Mouse (Mus musculus) hindbrain, embryonic 16.5 days (tissue): ENCODE data around the gene Auts2. TPM values are rescaled to one million over a fixed set of nuclear protein-coding genes. Genes with fewer than 3 reads are reported as not detected.

Experiments
- ATAC-seq: fragments of 200-750 bp; cut with Nextera tagmentation; 2 replicates; pipeline ENCODE4 v1.8.0; 2017; ENCODE audit warnings: moderate TSS enrichment, moderate library complexity
- H3K27ac ChIP-seq: fragments of 300-500 bp; sonication (generic); 2 replicates; pipeline ENCODE4 v1.5.1; 2014; ENCODE audit warnings: low read depth, mild to moderate bottlenecking, control low read depth, low read length, moderate library complexity
- H3K27me3 ChIP-seq: fragments of 300-500 bp; sonication (generic); replicated peaks from 2 replicates; pipeline ENCODE4 v1.6.1; 2014; ENCODE audit warnings: low read length; ENCODE audit not compliant: control insufficient read depth, insufficient read depth
- H3K36me3 ChIP-seq: fragments of 300-500 bp; sonication (generic); 2 replicates; pipeline ENCODE4 v1.6.1; 2014; ENCODE audit warnings: mild to moderate bottlenecking, low read length, moderate library complexity, mixed read lengths; ENCODE audit not compliant: control insufficient read depth, insufficient read depth
- H3K4me1 ChIP-seq: fragments of 300-500 bp; sonication (generic); 2 replicates; pipeline ENCODE4 v1.6.1; 2014; ENCODE audit warnings: low read depth, low read length; ENCODE audit not compliant: control insufficient read depth, insufficient read depth
- H3K4me2 ChIP-seq: fragments of 300-500 bp; sonication (generic); 2 replicates; pipeline ENCODE4 v1.6.1; 2014; ENCODE audit warnings: mild to moderate bottlenecking, low read length, control low read depth, moderate library complexity
- H3K4me3 ChIP-seq: fragments of 300-500 bp; sonication (generic); 2 replicates; pipeline ENCODE4 v1.5.1; 2014; ENCODE audit warnings: mild to moderate bottlenecking, low read length, control low read depth, moderate library complexity
- H3K9ac ChIP-seq: fragments of 300-500 bp; sonication (generic); 2 replicates; pipeline ENCODE4 v1.6.1; 2014; ENCODE audit warnings: low read depth, mild to moderate bottlenecking, control low read depth, low read length, moderate library complexity
- H3K9me3 ChIP-seq: fragments of 300-500 bp; sonication (generic); 2 replicates; pipeline ENCODE4 v1.6.1; 2014; ENCODE audit warnings: mild to moderate bottlenecking, low read length, moderate library complexity; ENCODE audit not compliant: control insufficient read depth
- WGBS: fragments of 180-500 bp; shearing (Covaris S2); extraction: QIAGEN DNeasy Blood & Tissue Kit; methylation state at CpG from one replicate; pipeline ENCODE4 v1.1.7; 2014; 5-methylcytosine and 5-hydroxymethylcytosine counted together
- polyA plus RNA-seq: library from polyadenylated mRNA; unstranded; fragments of >200 nt; fragmentation: Nextera tagmentation; extraction: Ambion mirVana; gene quantifications from 2 replicates; pipeline ENCODE4 v1.2.1, GENCODE M21; 2015

Auts2 gene
- polyA plus RNA-seq, 1 experiment from 2014 or later, result 43.2 TPM

DNA sequence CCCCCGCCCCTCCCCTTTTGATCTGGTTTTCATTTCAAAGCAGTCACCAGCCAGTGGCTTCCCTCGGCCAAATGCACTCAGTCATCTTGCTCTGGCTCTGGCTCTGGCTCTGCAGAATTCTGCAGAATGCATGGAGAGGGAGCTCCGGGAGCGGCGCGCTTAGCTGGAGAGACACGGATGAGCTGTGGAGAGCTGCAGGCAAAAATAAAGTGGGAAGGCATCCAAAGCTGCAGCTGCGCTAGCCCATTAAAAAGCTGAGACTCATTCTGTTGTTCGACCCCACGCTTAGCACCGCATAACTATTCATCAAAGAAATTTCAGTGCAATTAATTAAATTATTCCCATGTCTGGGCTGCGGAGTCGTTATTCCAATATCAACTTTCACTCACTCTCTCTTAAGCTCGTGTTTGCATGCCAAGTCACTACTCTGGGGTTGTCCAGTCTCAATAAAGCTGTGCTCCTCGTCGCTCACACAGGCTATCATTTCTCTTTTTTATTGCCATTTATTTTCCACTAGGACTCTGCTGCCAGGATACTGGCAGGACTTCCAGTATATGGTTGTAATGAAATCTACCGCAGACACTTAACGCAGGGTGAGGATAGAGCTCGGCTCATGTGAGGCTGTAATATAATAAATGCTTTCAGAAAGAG, 468.3 kb downstream of the Auts2 start:
- peak; percentile 85 for ATAC-seq
- Histone ChIP-seq H3K27ac (peak overlapping the region; percentile 72), H3K36me3 (no peaks in the 10 kb centered on the region), H3K4me3 (peak overlapping the region; percentile 19), H3K9ac (peak overlapping the region; percentile 52), H3K4me1 (peaks cover 33% of the 10 kb centered on the region), H3K4me2 (peak overlapping the region; percentile 51), H3K27me3 (no peaks in the 10 kb centered on the region), H3K9me3 (no peaks in the 10 kb centered on the region)
- 4% methylated on average over 19 of the region's 19 CpGs for WGBS

DNA sequence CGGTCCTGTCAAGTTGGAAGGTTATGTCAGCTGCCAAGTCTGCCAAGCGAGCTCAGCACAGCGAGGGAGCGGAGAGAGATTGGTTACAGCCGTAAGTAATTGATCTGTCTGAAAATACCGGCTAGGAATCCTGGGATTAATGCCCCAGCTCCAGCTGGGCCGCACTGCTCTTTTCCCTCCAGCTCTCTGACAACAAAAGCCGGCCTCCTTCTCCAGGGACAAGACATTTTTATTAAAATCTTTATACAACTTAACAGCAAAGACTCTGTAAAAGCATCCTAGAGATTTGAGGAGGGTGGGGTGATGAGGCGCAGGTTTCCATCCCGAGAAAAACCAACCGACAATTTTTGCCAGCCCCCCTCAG, 468.8 kb downstream of the Auts2 start:
- H3K27me3 ChIP-seq, result no peaks in the 10 kb centered on the region
- H3K4me2 ChIP-seq, result peak overlapping the region; percentile 51
- H3K4me1 ChIP-seq, result peaks cover 33% of the 10 kb centered on the region
- peak overlapping the region; percentile 52 for H3K9ac ChIP-seq
- no peaks in the 10 kb centered on the region for H3K36me3 ChIP-seq
- 5% methylated on average over 11 of the region's 11 CpGs for WGBS
- H3K27ac ChIP-seq, result peak overlapping the region; percentile 72
- H3K9me3 ChIP-seq, result no peaks in the 10 kb centered on the region
- peak; percentile 75 for ATAC-seq
- H3K4me3 ChIP-seq, result peak overlapping the region; percentile 19

DNA sequence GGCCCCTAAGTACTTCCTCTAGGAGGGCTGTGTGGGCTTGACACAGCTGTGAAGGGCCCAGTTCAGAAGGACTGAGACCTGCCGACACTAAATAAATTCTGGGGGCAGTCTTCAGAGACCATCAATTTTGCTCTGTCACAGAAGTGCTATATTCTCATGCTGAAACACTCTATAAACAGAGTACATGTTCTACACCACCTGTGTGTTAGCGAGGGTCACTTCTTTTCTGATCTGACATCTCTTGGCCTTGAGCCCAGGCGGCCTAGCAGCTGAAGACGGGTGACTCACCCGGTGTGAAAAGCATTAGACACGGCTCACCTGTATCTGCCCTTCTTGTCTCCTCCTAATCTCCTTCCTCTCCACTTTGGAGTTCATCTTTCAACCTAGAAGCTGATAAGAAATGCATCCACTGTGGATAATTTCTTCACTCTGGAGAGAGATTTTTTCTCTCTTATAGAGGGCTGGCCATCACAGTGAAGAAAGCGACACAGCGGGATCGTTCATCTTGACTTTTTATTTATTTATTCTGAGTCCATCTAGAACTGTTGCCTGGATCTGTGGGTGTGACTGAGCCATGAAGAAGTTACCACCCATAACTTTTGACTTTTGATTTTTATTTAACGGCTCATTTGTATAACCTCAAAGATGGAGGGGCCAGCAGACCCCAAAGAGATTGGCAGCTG, 469.3 kb downstream of the Auts2 start:
- Histone ChIP-seq H3K9me3 (no peaks in the 10 kb centered on the region), H3K4me1 (peaks cover 33% of the 10 kb centered on the region), H3K27me3 (no peaks in the 10 kb centered on the region), H3K9ac (peak overlapping the region; percentile 52), H3K4me2 (peak overlapping the region; percentile 51), H3K27ac (peak overlapping the region; percentile 72), H3K4me3 (peak overlapping the region; percentile 19; the same call in 1 of the 2 replicates), H3K36me3 (no peaks in the 10 kb centered on the region)
- ATAC-seq, result no peak
- 21% methylated on average over 10 of the region's 10 CpGs for WGBS

DNA sequence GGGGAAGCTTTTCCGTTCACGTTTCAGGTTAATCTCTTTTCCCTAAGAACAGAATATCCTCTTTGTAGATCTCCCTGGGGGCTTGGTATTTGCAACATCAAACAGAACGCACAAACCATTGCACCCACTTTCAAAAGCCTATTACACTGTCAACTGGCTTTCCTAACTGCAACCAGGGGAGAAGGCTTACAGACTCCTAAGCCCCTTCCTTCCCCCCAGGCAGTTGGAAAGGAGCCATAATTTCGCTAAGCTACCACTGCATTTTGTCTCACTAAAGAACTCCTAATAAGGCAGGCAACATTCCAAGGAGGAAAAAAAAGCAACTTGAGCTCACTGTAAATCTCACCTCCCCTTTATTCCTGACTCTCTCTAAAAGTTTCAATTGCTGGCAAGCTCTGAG, 470.8 kb downstream of the Auts2 start:
- Histone ChIP-seq H3K9ac (no peak overlapping the region), H3K4me3 (no peak overlapping the region), H3K27ac (no peak overlapping the region), H3K4me1 (peaks cover 38% of the 10 kb centered on the region), H3K9me3 (no peaks in the 10 kb centered on the region), H3K36me3 (no peaks in the 10 kb centered on the region), H3K27me3 (no peaks in the 10 kb centered on the region), H3K4me2 (no peak overlapping the region)
- WGBS, result 29% methylated on average over 4 of the region's 4 CpGs
- ATAC-seq, result no peak

DNA sequence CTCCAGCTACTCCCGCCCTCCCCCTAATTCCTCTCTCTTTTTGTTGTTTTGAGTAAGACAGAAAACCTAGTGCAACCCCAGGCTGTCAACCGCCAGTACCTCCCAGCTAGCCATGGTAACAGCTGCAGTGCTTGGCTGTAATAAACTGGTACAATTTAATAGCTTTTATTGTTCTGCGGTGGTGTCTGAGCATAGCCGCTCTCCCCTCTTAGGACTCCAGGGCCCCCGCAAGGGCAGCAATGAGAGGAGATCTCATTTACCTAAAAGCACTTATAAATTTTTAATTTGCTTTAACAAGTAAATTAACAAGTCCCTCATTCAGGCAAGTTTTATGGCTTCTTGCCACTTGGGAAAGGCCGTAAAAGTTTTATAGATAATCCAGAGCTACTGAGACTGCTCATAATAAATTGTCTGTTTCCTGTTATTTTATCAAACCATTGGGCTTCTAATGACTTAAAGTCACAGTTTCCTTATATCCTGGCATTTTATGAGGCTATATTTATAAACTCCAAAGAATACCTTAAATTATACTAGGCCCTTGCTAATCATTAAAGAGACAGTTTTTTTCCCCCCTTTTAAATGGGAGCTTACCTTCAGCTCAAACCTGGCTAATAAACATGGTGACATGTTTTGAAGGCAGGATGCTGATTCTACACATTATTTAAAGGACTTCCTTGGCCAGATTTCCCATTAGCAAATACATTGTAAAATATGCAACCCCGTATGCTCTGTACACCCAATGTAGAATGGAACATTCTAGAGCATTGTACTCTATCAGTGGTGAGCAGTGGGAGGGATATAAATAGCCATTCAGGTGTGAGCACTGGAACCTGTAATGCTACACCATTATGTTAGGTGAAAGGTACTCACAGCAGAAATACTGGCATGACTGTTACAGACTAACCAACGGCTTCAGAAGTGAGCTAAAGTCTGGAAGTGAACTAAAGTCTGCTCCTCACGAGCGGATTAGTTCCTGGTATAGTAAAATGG, 475.1 kb downstream of the Auts2 start:
- Histone ChIP-seq H3K27me3 (no peaks in the 10 kb centered on the region), H3K36me3 (no peaks in the 10 kb centered on the region), H3K9me3 (no peaks in the 10 kb centered on the region), H3K4me2 (no peak overlapping the region), H3K9ac (no peak overlapping the region), H3K4me3 (no peak overlapping the region), H3K4me1 (peaks cover 9% of the 10 kb centered on the region), H3K27ac (no peak overlapping the region)
- 55% methylated on average over 10 of the region's 10 CpGs for WGBS
- peak; percentile 70; the same call in 1 of the 2 replicates for ATAC-seq

DNA sequence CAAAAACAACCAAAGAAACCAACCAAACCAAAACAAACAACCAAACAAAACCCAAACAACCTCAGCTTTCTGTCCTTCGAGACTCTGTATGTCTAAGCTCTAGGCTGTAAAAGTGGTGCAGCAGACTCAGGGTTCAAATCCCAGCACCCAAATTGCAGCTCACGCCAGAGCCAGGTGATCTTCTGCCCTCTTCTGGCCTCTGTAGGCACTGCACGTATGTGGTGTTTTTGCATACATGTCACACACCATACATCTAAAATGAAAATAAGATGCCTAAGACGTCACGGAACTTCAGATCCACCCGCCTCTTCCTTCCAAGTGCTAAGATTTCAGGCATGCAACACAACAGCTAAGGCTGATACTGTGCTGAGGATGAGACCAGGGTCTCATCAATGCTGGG, 483.0 kb downstream of the Auts2 start:
- H3K27ac ChIP-seq, result no peak overlapping the region
- H3K27me3 ChIP-seq, result no peaks in the 10 kb centered on the region
- peaks cover 2% of the 10 kb centered on the region; the same call in 1 of the 2 replicates for H3K9me3 ChIP-seq
- no peak overlapping the region for H3K4me3 ChIP-seq
- H3K4me1 ChIP-seq, result no peaks in the 10 kb centered on the region
- no peak for ATAC-seq
- no peaks in the 10 kb centered on the region for H3K36me3 ChIP-seq
- WGBS, result 94% methylated on average over 6 of the region's 6 CpGs
- H3K4me2 ChIP-seq, result no peak overlapping the region
- no peak overlapping the region for H3K9ac ChIP-seq

DNA sequence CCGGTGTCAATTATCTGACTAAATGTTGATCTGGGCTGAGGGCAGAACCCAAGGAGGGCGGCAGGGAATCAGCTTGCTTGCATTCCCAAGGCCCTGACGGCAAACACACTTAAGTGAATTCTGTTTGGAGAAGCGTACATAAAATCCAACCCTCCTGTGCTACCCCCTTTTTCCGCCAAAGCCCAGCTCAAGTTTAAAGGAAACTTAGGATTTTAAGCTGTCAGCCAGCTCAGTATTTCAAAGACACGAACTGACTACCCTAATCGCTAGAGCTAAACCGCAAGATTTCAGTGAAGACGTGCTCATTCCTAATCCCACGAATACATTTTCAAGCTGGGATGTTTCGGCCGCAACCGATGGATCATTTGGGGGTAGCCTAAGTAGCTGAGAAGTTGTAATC, 490.5 kb downstream of the Auts2 start:
- H3K27ac ChIP-seq, result no peak overlapping the region
- 80% methylated on average over 13 of the region's 13 CpGs for WGBS
- H3K9ac ChIP-seq, result no peak overlapping the region
- 0 out of 2 replicates have a peak, but pooled peaks cover 3% of the 10 kb centered on the region for H3K36me3 ChIP-seq
- ATAC-seq, result no peak
- no peak overlapping the region for H3K4me2 ChIP-seq
- H3K4me1 ChIP-seq, result no peaks in the 10 kb centered on the region
- H3K27me3 ChIP-seq, result no peaks in the 10 kb centered on the region
- no peak overlapping the region for H3K4me3 ChIP-seq
- H3K9me3 ChIP-seq, result no peaks in the 10 kb centered on the region

DNA sequence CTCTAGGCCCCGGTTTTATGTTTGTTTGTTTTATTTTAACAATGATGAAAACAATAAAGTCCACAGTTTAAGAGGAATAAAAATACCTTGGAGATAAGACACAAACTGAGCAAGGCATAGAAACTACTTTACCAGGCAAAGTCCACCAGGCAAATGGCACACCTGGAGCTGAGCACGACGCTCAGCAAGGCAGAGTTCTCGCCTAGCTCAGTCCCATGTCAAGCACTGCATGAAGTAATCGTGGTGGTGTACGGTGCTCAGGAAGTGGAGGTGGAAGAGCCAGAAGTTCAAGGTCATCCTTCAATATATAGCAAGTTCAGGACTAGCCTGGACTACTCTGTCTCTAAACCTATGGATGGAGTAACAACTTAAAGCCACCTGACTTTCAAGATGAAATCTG, 503.6 kb downstream of the Auts2 start:
- H3K36me3 ChIP-seq, result no peaks in the 10 kb centered on the region
- no peak overlapping the region for H3K9ac ChIP-seq
- ATAC-seq, result no peak
- no peak overlapping the region for H3K4me3 ChIP-seq
- 96% methylated on average over 6 of the region's 6 CpGs for WGBS
- no peaks in the 10 kb centered on the region for H3K27me3 ChIP-seq
- H3K4me1 ChIP-seq, result no peaks in the 10 kb centered on the region
- no peak overlapping the region for H3K4me2 ChIP-seq
- no peak overlapping the region for H3K27ac ChIP-seq
- H3K9me3 ChIP-seq, result no peaks in the 10 kb centered on the region
